Mouse (Mus musculus) midbrain, embryonic 12.5 days (tissue): ENCODE data around the gene Atg4a-ps. TPM values are rescaled to one million over a fixed set of nuclear protein-coding genes. Genes with fewer than 3 reads are reported as not detected.

Source experiments
- ATAC-seq: fragments of 200-750 bp; cut with Nextera tagmentation; 2 replicates; pipeline ENCODE4 v1.8.0; 2017; ENCODE audit warnings: low read depth, moderate TSS enrichment, moderate library complexity; ENCODE audit not compliant: low FRiP score
- H3K27ac ChIP-seq: fragments of 300-500 bp; sonication (generic); replicated peaks from 2 replicates; pipeline ENCODE4 v1.5.1; 2016; ENCODE audit warnings: mild to moderate bottlenecking
- H3K27me3 ChIP-seq: fragments of 300-500 bp; sonication (generic); 2 replicates; pipeline ENCODE4 v1.6.1; 2016; ENCODE audit warnings: mild to moderate bottlenecking
- H3K36me3 ChIP-seq: fragments of 300-500 bp; sonication (generic); 2 replicates; pipeline ENCODE4 v1.6.1; 2016
- H3K4me1 ChIP-seq: fragments of 300-500 bp; sonication (generic); 2 replicates; pipeline ENCODE4 v1.6.1; 2016
- H3K4me2 ChIP-seq: fragments of 300-500 bp; sonication (generic); replicated peaks from 2 replicates; pipeline ENCODE4 v1.6.1; 2016; ENCODE audit warnings: mild to moderate bottlenecking, moderate library complexity
- H3K4me3 ChIP-seq: fragments of 300-500 bp; sonication (generic); 2 replicates; pipeline ENCODE4 v1.5.1; 2016; ENCODE audit warnings: mild to moderate bottlenecking
- H3K9ac ChIP-seq: fragments of 300-500 bp; sonication (generic); replicated peaks from 2 replicates; pipeline ENCODE4 v1.6.1; 2016; ENCODE audit warnings: mild to moderate bottlenecking, moderate library complexity
- H3K9me3 ChIP-seq: fragments of 300-500 bp; sonication (generic); 2 replicates; pipeline ENCODE4 v1.6.1; 2016; ENCODE audit warnings: mild to moderate bottlenecking
- WGBS: fragments of 180-500 bp; shearing (Covaris S2); methylation state at CpG from one replicate; pipeline ENCODE4 v1.1.7; 2016; 5-methylcytosine and 5-hydroxymethylcytosine counted together
- polyA plus RNA-seq: library from polyadenylated mRNA; unstranded; fragments of >200 nt; fragmentation: Nextera tagmentation; extraction: Ambion mirVana; gene quantifications from 2 replicates; pipeline ENCODE4 v1.2.1, GENCODE M21; 2016

The Atg4a-ps gene
- polyA plus RNA-seq, 1 experiment from 2014 or later = 0.26 TPM

DNA sequence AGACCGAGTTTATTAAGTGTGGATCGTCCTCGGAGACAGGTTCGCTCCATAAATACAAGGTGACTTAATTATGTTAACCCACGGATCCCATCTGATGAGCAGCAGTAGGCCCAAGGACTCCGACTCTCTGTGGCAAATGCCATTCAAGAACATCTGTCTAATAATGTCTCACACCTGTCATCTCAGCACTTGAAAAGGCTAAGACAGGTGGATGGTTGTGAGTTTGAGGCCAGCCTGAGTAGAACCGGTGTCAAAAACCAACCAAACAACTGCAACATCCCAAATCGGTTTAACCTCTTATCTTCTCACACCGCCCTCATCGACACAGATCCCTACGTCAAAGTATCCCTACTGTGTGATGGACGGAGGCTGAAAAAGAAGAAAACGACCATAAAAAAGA, 20.7 kb downstream of the Atg4a-ps start:
- no peaks in the 10 kb centered on the region for H3K9me3 ChIP-seq
- H3K4me2 ChIP-seq = no peak overlapping the region
- ATAC-seq = no peak
- H3K4me1 ChIP-seq = 0 out of 2 replicates have a peak, but pooled peaks cover 3% of the 10 kb centered on the region
- 91% methylated on average over 13 of the region's 13 CpGs for WGBS
- H3K36me3 ChIP-seq = no peaks in the 10 kb centered on the region
- H3K27ac ChIP-seq = no peak overlapping the region
- no peaks in the 10 kb centered on the region for H3K27me3 ChIP-seq
- H3K9ac ChIP-seq = no peak overlapping the region
- no peak overlapping the region for H3K4me3 ChIP-seq

- H3K4me2 ChIP-seq = no peak overlapping the region
- 0 out of 2 replicates have a peak, but pooled peaks cover 3% of the 10 kb centered on the region for H3K4me1 ChIP-seq
- H3K36me3 ChIP-seq = no peaks in the 10 kb centered on the region
- WGBS = 83% methylated on average over 5 of the region's 5 CpGs
- no peak overlapping the region for H3K9ac ChIP-seq
- no peak overlapping the region for H3K27ac ChIP-seq
- ATAC-seq = no peak
- H3K27me3 ChIP-seq = no peaks in the 10 kb centered on the region
- H3K4me3 ChIP-seq = no peak overlapping the region
- no peaks in the 10 kb centered on the region for H3K9me3 ChIP-seq
Observed at GRCm38 (mm10) chr3:103624591-103625051, 21.2 kb downstream of the Atg4a-ps start.

GRCm38 (mm10) chr3:103623893-103624470, 21.9 kb downstream of the Atg4a-ps start:
- Histone ChIP-seq H3K4me1 (0 out of 2 replicates have a peak, but pooled peaks cover 3% of the 10 kb centered on the region), H3K9ac (no peak overlapping the region), H3K9me3 (no peaks in the 10 kb centered on the region), H3K27me3 (no peaks in the 10 kb centered on the region), H3K27ac (no peak overlapping the region), H3K36me3 (no peaks in the 10 kb centered on the region), H3K4me2 (no peak overlapping the region), H3K4me3 (no peak overlapping the region)
- no peak for ATAC-seq
- 94% methylated on average over 10 of the region's 10 CpGs for WGBS

GRCm38 (mm10) chr3:103620101-103620500, 25.8 kb downstream of the Atg4a-ps start:
- no peak overlapping the region for H3K4me3 ChIP-seq
- H3K9me3 ChIP-seq = no peaks in the 10 kb centered on the region
- H3K27me3 ChIP-seq = no peaks in the 10 kb centered on the region
- no peak for ATAC-seq
- no peak overlapping the region for H3K9ac ChIP-seq
- H3K4me1 ChIP-seq = 0 out of 2 replicates have a peak, but pooled peaks cover 3% of the 10 kb centered on the region
- WGBS = 80% methylated on average over 11 of the region's 11 CpGs
- no peak overlapping the region for H3K27ac ChIP-seq
- no peak overlapping the region for H3K4me2 ChIP-seq
- no peaks in the 10 kb centered on the region for H3K36me3 ChIP-seq

GRCm38 (mm10) chr3:103616981-103617380, 28.9 kb downstream of the Atg4a-ps start:
- no peak for ATAC-seq
- no peaks in the 10 kb centered on the region for H3K27me3 ChIP-seq
- no peak overlapping the region for H3K27ac ChIP-seq
- no peaks in the 10 kb centered on the region for H3K4me1 ChIP-seq
- H3K9ac ChIP-seq = no peak overlapping the region
- no peaks in the 10 kb centered on the region for H3K9me3 ChIP-seq
- no peaks in the 10 kb centered on the region for H3K36me3 ChIP-seq
- no peak overlapping the region for H3K4me2 ChIP-seq
- WGBS = 48% methylated on average over 6 of the region's 6 CpGs
- no peak overlapping the region for H3K4me3 ChIP-seq

DNA sequence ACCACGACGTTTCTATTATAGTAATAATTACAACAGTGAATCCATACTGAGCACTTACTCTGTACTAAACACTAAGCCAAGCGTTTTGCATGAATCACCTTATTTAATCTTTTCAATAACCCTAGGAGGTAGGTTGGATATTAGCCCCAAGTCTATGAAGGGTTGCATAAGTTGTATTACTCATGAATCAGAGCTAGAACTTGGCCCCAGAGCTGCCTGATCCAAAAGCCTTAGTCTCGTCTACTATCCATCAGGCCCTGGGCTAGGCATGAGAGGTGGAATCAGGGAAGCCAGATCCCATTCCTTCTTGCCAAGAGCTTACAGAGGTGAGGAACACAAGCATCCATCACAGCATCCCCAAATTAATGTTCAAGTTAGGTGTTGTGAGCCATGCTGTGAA, 30.2 kb downstream of the Atg4a-ps start:
- no peak overlapping the region for H3K4me2 ChIP-seq
- H3K4me1 ChIP-seq = no peaks in the 10 kb centered on the region
- no peak for ATAC-seq
- no peak overlapping the region for H3K9ac ChIP-seq
- WGBS = 83% methylated on average over 4 of the region's 4 CpGs
- H3K4me3 ChIP-seq = no peak overlapping the region
- no peaks in the 10 kb centered on the region for H3K9me3 ChIP-seq
- H3K27ac ChIP-seq = no peak overlapping the region
- no peaks in the 10 kb centered on the region for H3K36me3 ChIP-seq
- H3K27me3 ChIP-seq = no peaks in the 10 kb centered on the region

GRCm38 (mm10) chr3:103612636-103613355, 33.1 kb downstream of the Atg4a-ps start:
- H3K36me3 ChIP-seq = no peaks in the 10 kb centered on the region
- no peak for ATAC-seq
- no peaks in the 10 kb centered on the region for H3K9me3 ChIP-seq
- H3K27ac ChIP-seq = no peak overlapping the region
- 80% methylated on average over 9 of the region's 9 CpGs for WGBS
- no peaks in the 10 kb centered on the region for H3K4me1 ChIP-seq
- no peak overlapping the region for H3K9ac ChIP-seq
- no peak overlapping the region for H3K4me3 ChIP-seq
- no peak overlapping the region for H3K4me2 ChIP-seq
- no peaks in the 10 kb centered on the region for H3K27me3 ChIP-seq

DNA sequence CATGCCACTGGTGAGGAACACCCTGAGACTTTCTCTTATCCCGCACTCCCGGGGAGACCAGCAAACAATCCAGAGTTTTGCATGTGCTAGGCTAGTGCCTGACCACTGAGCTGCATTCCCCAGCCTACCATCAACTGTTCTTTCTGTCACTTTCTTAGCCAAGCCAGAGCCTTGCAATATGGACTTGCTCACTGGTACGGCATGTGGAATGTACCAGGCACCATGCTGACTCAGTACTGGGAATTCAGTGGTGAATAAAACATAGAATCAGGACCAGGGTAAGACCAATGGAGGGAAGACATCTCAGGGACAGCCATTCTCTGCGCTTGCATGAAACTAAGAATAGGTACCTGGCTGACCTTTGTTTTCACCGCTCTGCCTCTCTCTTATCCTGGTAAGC, 35.6 kb downstream of the Atg4a-ps start:
- H3K27me3 ChIP-seq = no peaks in the 10 kb centered on the region

GRCm38 (mm10) chr3:103606660-103607595, 38.9 kb downstream of the Atg4a-ps start:
- Histone ChIP-seq H3K27me3 (no peaks in the 10 kb centered on the region), H3K4me1 (0 out of 2 replicates have a peak, but pooled peaks cover 2% of the 10 kb centered on the region), H3K36me3 (no peaks in the 10 kb centered on the region), H3K4me3 (no peak overlapping the region), H3K4me2 (no peak overlapping the region), H3K9ac (no peak overlapping the region), H3K9me3 (no peaks in the 10 kb centered on the region), H3K27ac (no peak overlapping the region)
- ATAC-seq = no peak
- 87% methylated on average over 13 of the region's 13 CpGs for WGBS

More for the DNA sequence above, 35.6 kb downstream of the Atg4a-ps start:
- Histone ChIP-seq H3K27ac (no peak overlapping the region), H3K4me2 (no peak overlapping the region), H3K9me3 (no peaks in the 10 kb centered on the region), H3K4me1 (0 out of 2 replicates have a peak, but pooled peaks cover 2% of the 10 kb centered on the region), H3K9ac (no peak overlapping the region), H3K36me3 (no peaks in the 10 kb centered on the region), H3K4me3 (no peak overlapping the region)
- no peak for ATAC-seq
- WGBS = 93% methylated on average over 5 of the region's 5 CpGs

DNA sequence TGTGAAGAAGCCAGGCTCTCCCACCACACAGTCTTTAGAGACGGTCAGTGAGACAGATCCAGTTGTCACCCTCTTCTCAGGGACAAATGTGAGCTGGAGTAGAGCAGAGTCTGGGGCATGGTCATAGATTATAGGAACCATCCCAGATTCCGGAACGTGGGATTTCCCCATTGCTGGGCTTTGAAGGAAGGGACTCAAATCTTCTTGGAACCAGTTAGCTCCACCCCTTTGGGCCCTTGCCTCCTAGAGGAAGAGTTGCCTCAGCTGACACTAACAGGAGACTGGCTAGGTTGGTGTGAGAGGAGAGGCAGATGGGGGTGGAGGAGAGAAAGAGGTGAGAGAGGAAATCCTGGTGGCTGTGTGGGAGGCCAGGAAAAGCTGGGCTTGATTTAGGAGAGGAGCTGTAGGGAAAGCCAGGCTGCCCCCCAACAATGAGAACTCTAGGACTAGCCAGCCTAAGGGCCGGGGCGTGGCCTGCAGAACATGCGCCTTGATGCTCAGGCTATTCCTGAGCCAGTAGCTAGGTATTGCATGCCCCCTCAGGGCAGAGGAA, 39.7 kb downstream of the Atg4a-ps start:
- no peaks in the 10 kb centered on the region for H3K9me3 ChIP-seq
- no peak for ATAC-seq
- H3K4me1 ChIP-seq = 0 out of 2 replicates have a peak, but pooled peaks cover 2% of the 10 kb centered on the region
- no peak overlapping the region for H3K4me3 ChIP-seq
- no peak overlapping the region for H3K4me2 ChIP-seq
- H3K27ac ChIP-seq = no peak overlapping the region
- no peaks in the 10 kb centered on the region for H3K27me3 ChIP-seq
- H3K36me3 ChIP-seq = no peaks in the 10 kb centered on the region
- WGBS = 86% methylated on average over 6 of the region's 6 CpGs
- H3K9ac ChIP-seq = no peak overlapping the region

DNA sequence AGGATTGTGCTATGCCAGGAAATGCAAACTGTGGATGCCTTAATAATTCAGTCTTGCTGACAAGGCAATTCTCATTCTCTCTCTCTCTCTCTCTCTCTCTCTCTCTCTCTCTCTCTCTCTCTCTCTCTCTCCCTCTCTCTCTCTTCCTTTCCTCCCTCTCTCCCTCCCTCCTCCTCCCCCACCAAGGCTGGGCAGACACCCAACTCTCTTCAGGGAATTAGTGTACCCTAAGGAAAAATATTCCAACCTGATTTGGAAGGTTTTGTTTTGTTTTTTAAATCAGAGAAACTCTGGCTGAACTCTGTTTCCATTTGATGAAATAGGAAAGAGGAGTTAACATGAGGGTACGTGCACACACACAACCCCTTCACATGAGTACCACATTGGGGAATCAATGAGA, 44.3 kb downstream of the Atg4a-ps start:
- Histone ChIP-seq H3K36me3 (no peaks in the 10 kb centered on the region), H3K9me3 (no peaks in the 10 kb centered on the region), H3K9ac (no peak overlapping the region), H3K4me2 (no peak overlapping the region), H3K27me3 (no peaks in the 10 kb centered on the region; the same call in 1 of the 2 replicates), H3K4me1 (0 out of 2 replicates have a peak, but pooled peaks cover under 1% of the 10 kb centered on the region), H3K27ac (no peak overlapping the region), H3K4me3 (no peak overlapping the region)
- ATAC-seq = no peak
- WGBS = 90% methylated on average over 1 of the region's 1 CpGs
